Comparison of ENCODE assay signal across 13 mouse cellular contexts in the genomic region with DNA sequence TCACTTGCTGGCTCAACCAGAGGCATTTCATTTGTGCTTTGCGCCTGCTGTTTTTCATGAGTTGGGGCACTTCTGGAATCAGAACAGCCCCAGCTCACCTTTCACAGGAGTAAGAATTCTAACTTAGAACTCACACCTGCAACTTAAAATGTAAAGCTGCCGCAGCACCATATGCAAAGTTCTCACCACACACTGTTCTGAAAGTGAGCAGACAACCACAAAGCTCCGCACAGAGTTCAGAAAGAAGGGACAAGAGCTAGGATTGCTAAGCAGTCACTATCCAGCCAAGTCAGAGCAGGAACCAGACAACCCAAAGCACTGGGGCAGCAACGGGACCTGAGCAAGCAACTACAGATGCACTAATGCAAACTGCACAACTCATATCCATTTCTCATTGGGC. TPM values are rescaled to one million over a fixed set of nuclear protein-coding genes. Genes with fewer than 3 reads are reported as not detected.
DNase-seq lines count a peak whose midpoint lies in the region; ATAC-seq lines count a peak whose summit lies in the region.
"Had no signal": no experiment of that assay in that cellular context is flagged by ENCODE, and none has a peak within 500 bp of the region (broad histone marks: within the 10 kb centered on the region; RNA-seq: fewer than 3 reads in every experiment).

No protein-coding gene starts in this region.

- peaks cover 35% of the 10 kb centered on the region for H3K36me3 ChIP-seq in embryonic facial prominence, embryonic 12.5 days
- peaks cover 90% of the 10 kb centered on the region for H3K36me3 ChIP-seq in embryonic facial prominence, embryonic 10.5 days (replicated peaks)
- no peaks in the 10 kb centered on the region for H3K36me3 ChIP-seq in hindbrain, embryonic 15.5 days
- 0 out of 2 replicates have a peak, but pooled peaks cover 14% of the 10 kb centered on the region for H3K36me3 ChIP-seq in hindbrain, embryonic 11.5 days (ENCODE audit: control insufficient read depth, insufficient read depth, low read length)
- H3K36me3 ChIP-seq in lung, embryonic 15.5 days: peaks cover 17% of the 10 kb centered on the region; the same call in 1 of the 2 replicates
- H3K36me3 ChIP-seq in limb, embryonic 15.5 days: peaks cover 16% of the 10 kb centered on the region

- H3K4me2 ChIP-seq in embryonic facial prominence, embryonic 12.5 days (replicated peaks): 0 out of 2 replicates have a peak overlapping the region, but pooled peaks have one; percentile 13
- 0 out of 2 replicates have a peak overlapping the region, but pooled peaks have one; percentile 13 for H3K4me2 ChIP-seq in hindbrain, embryonic 15.5 days
- H3K4me2 ChIP-seq in hindbrain, embryonic 11.5 days (replicated peaks; ENCODE audit: low read depth, low read length): no peak overlapping the region
- H3K4me2 ChIP-seq in lung, embryonic 15.5 days: 0 out of 2 replicates have a peak overlapping the region, but pooled peaks have one; percentile 8
- no peak overlapping the region for H3K4me2 ChIP-seq in limb, embryonic 15.5 days
- H3K4me2 ChIP-seq: liver, embryonic 13.5 days had no signal

- no peak for ATAC-seq in embryonic facial prominence, embryonic 12.5 days (ENCODE audit: insufficient number of reproducible peaks, insufficient read depth, low FRiP score, low TSS enrichment)
- ATAC-seq in hindbrain, embryonic 15.5 days (ENCODE audit: low FRiP score, low read depth): no peak
- no peak for ATAC-seq in hindbrain, embryonic 11.5 days (ENCODE audit: low FRiP score)
- ATAC-seq in lung, embryonic 15.5 days (ENCODE audit: borderline replicate concordance, extremely low read depth, low FRiP score, low TSS enrichment): no peak
- no peak for ATAC-seq in limb, embryonic 15.5 days (ENCODE audit: insufficient number of reproducible peaks, low FRiP score, low TSS enrichment, low read depth)

- H3K4me1 ChIP-seq in embryonic facial prominence, embryonic 12.5 days: peaks cover 47% of the 10 kb centered on the region
- peaks cover 37% of the 10 kb centered on the region for H3K4me1 ChIP-seq in embryonic facial prominence, embryonic 10.5 days
- peaks cover 80% of the 10 kb centered on the region for H3K4me1 ChIP-seq in hindbrain, embryonic 15.5 days (replicated peaks)
- peaks cover 8% of the 10 kb centered on the region for H3K4me1 ChIP-seq in hindbrain, embryonic 11.5 days (replicated peaks; ENCODE audit: control insufficient read depth, insufficient read depth, low read length)
- H3K4me1 ChIP-seq in lung, embryonic 15.5 days: peaks cover 67% of the 10 kb centered on the region
- H3K4me1 ChIP-seq in limb, embryonic 15.5 days: peaks cover 24% of the 10 kb centered on the region

- no peak overlapping the region for H3K4me3 ChIP-seq in embryonic facial prominence, embryonic 12.5 days
- H3K4me3 ChIP-seq in embryonic facial prominence, embryonic 10.5 days: no peak overlapping the region
- H3K4me3 ChIP-seq in hindbrain, embryonic 15.5 days: no peak overlapping the region
- no peak overlapping the region for H3K4me3 ChIP-seq in hindbrain, embryonic 11.5 days (ENCODE audit: low read depth, low read length)
- no peak overlapping the region for H3K4me3 ChIP-seq in lung, embryonic 15.5 days
- no peak overlapping the region for H3K4me3 ChIP-seq in limb, embryonic 15.5 days
- H3K4me3 ChIP-seq: liver, embryonic 13.5 days; megakaryocyte, embryonic 14.5 days had no signal

- DNase-seq in embryonic facial prominence, embryonic 10.5 days (ENCODE audit: low spot score): no peak
- no peak for DNase-seq in hindbrain, embryonic 11.5 days (ENCODE audit: low spot score)
- no peak for DNase-seq in lung, postnatal 4 days
- DNase-seq in layer of hippocampus, postnatal 36 days: no peak
- DNase-seq: adrenal gland, postnatal 25 days; cerebellum, postnatal 25 days; kidney, postnatal 14 days; liver, embryonic 13.5 days had no signal

- H3K27me3 ChIP-seq in embryonic facial prominence, embryonic 12.5 days: no peaks in the 10 kb centered on the region
- H3K27me3 ChIP-seq in embryonic facial prominence, embryonic 10.5 days (replicated peaks; ENCODE audit: low read depth, poor library complexity, severe bottlenecking): no peaks in the 10 kb centered on the region
- H3K27me3 ChIP-seq in hindbrain, embryonic 15.5 days: no peaks in the 10 kb centered on the region
- H3K27me3 ChIP-seq in hindbrain, embryonic 11.5 days (ENCODE audit: control insufficient read depth, insufficient read depth, low read length): no peaks in the 10 kb centered on the region
- H3K27me3 ChIP-seq in lung, embryonic 15.5 days: no peaks in the 10 kb centered on the region
- H3K27me3 ChIP-seq in limb, embryonic 15.5 days: no peaks in the 10 kb centered on the region
- H3K27me3 ChIP-seq: liver, embryonic 13.5 days; megakaryocyte, embryonic 14.5 days had no signal

- 88% methylated on average over 4 of the region's 4 CpGs for WGBS in embryonic facial prominence, embryonic 12.5 days
- WGBS in embryonic facial prominence, embryonic 10.5 days: 94% methylated on average over 4 of the region's 4 CpGs
- 90% methylated on average over 4 of the region's 4 CpGs for WGBS in hindbrain, embryonic 15.5 days
- 88% methylated on average over 4 of the region's 4 CpGs for WGBS in hindbrain, embryonic 11.5 days
- 84% methylated on average over 4 of the region's 4 CpGs for WGBS in lung, embryonic 15.5 days
- 64% methylated on average over 4 of the region's 4 CpGs for WGBS in limb, embryonic 15.5 days

- H3K27ac ChIP-seq in embryonic facial prominence, embryonic 12.5 days: no peak overlapping the region
- H3K27ac ChIP-seq in embryonic facial prominence, embryonic 10.5 days (replicated peaks): no peak overlapping the region
- no peak overlapping the region for H3K27ac ChIP-seq in hindbrain, embryonic 15.5 days (replicated peaks)
- H3K27ac ChIP-seq in hindbrain, embryonic 11.5 days (ENCODE audit: low read depth, low read length): no peak overlapping the region
- H3K27ac ChIP-seq in lung, embryonic 15.5 days: no peak overlapping the region
- H3K27ac ChIP-seq in limb, embryonic 15.5 days: peak overlapping the region; percentile 22; the same call in 1 of the 2 replicates
- H3K27ac ChIP-seq: liver, embryonic 13.5 days had no signal

- 0 out of 2 replicates have a peak overlapping the region, but pooled peaks have one; percentile 9 for H3K9ac ChIP-seq in embryonic facial prominence, embryonic 12.5 days
- no peak overlapping the region for H3K9ac ChIP-seq in hindbrain, embryonic 15.5 days
- no peak overlapping the region for H3K9ac ChIP-seq in hindbrain, embryonic 11.5 days (ENCODE audit: low read depth, low read length)
- no peak overlapping the region for H3K9ac ChIP-seq in lung, embryonic 15.5 days
- H3K9ac ChIP-seq in limb, embryonic 15.5 days: no peak overlapping the region
- H3K9ac ChIP-seq: liver, embryonic 13.5 days had no signal

- no peaks in the 10 kb centered on the region for H3K9me3 ChIP-seq in embryonic facial prominence, embryonic 12.5 days
- H3K9me3 ChIP-seq in embryonic facial prominence, embryonic 10.5 days: no peaks in the 10 kb centered on the region
- no peaks in the 10 kb centered on the region for H3K9me3 ChIP-seq in hindbrain, embryonic 15.5 days
- no peaks in the 10 kb centered on the region for H3K9me3 ChIP-seq in hindbrain, embryonic 11.5 days (ENCODE audit: control insufficient read depth, low read length)
- H3K9me3 ChIP-seq in lung, embryonic 15.5 days: no peaks in the 10 kb centered on the region
- no peaks in the 10 kb centered on the region for H3K9me3 ChIP-seq in limb, embryonic 15.5 days
- H3K9me3 ChIP-seq: liver, embryonic 13.5 days; megakaryocyte, embryonic 14.5 days had no signal

RNA-seq across cellular contexts. Expression of a gene that starts 7.4 kb away (rescaled TPM):
- 10.9 and 20.4 TPM in 2 replicates for polyA plus RNA-seq in embryonic facial prominence, embryonic 12.5 days (2016; fragmentation: Nextera tagmentation; extraction: Ambion mirVana)
- 3.4 and 3.5 TPM in 2 replicates for polyA plus RNA-seq in embryonic facial prominence, embryonic 10.5 days (2016; fragmentation: Nextera tagmentation; extraction: Ambion mirVana)
- polyA plus RNA-seq in hindbrain, embryonic 15.5 days (2015; fragmentation: Nextera tagmentation; extraction: Ambion mirVana): 14.7 and 15.3 TPM in 2 replicates
- polyA plus RNA-seq in hindbrain, embryonic 11.5 days (2014; fragmentation: Nextera tagmentation; extraction: Ambion mirVana): 2.8 and 8.5 TPM in 2 replicates
- polyA plus RNA-seq in lung, embryonic 15.5 days (2015; fragmentation: Nextera tagmentation; extraction: Ambion mirVana): 9.3 and 10.0 TPM in 2 replicates
- 3.1 and 3.6 TPM in 2 replicates for polyA plus RNA-seq in limb, embryonic 15.5 days (2015; fragmentation: Nextera tagmentation; extraction: Ambion mirVana)
- 10 to 100 TPM; 84.3 to 90.6 TPM for total RNA-seq in layer of hippocampus, postnatal 36 days (2021)

RNA-seq across cellular contexts. Expression of a gene that starts 30.7 kb away (rescaled TPM):
- 23.1 and 26.5 TPM in 2 replicates for polyA plus RNA-seq in embryonic facial prominence, embryonic 12.5 days (2016; fragmentation: Nextera tagmentation; extraction: Ambion mirVana)
- polyA plus RNA-seq in embryonic facial prominence, embryonic 10.5 days (2016; fragmentation: Nextera tagmentation; extraction: Ambion mirVana): 17.9 and 20.7 TPM in 2 replicates
- 18.2 and 22.2 TPM in 2 replicates for polyA plus RNA-seq in hindbrain, embryonic 15.5 days (2015; fragmentation: Nextera tagmentation; extraction: Ambion mirVana)
- polyA plus RNA-seq in hindbrain, embryonic 11.5 days (2014; fragmentation: Nextera tagmentation; extraction: Ambion mirVana): 24.0 and 31.3 TPM in 2 replicates
- polyA plus RNA-seq in lung, embryonic 15.5 days (2015; fragmentation: Nextera tagmentation; extraction: Ambion mirVana): 16.7 and 19.5 TPM in 2 replicates
- polyA plus RNA-seq in limb, embryonic 15.5 days (2015; fragmentation: Nextera tagmentation; extraction: Ambion mirVana): 13.4 and 17.7 TPM in 2 replicates
- 10 to 100 TPM; 30.1 to 34.0 TPM for total RNA-seq in layer of hippocampus, postnatal 36 days (2021)

RNA-seq across cellular contexts. Expression of a gene that starts 30.9 kb away (rescaled TPM):
- 87.3 and 93.1 TPM in 2 replicates for polyA plus RNA-seq in embryonic facial prominence, embryonic 12.5 days (2016; fragmentation: Nextera tagmentation; extraction: Ambion mirVana)
- polyA plus RNA-seq in embryonic facial prominence, embryonic 10.5 days (2016; fragmentation: Nextera tagmentation; extraction: Ambion mirVana): 71.5 and 72.5 TPM in 2 replicates
- 54.6 and 62.1 TPM in 2 replicates for polyA plus RNA-seq in hindbrain, embryonic 15.5 days (2015; fragmentation: Nextera tagmentation; extraction: Ambion mirVana)
- polyA plus RNA-seq in hindbrain, embryonic 11.5 days (2014; fragmentation: Nextera tagmentation; extraction: Ambion mirVana): 60.4 and 65.1 TPM in 2 replicates
- polyA plus RNA-seq in lung, embryonic 15.5 days (2015; fragmentation: Nextera tagmentation; extraction: Ambion mirVana): 91.7 and 91.9 TPM in 2 replicates
- 90.4 and 92.1 TPM in 2 replicates for polyA plus RNA-seq in limb, embryonic 15.5 days (2015; fragmentation: Nextera tagmentation; extraction: Ambion mirVana)
- 10 to 100 TPM; 79.7 to 84.2 TPM for total RNA-seq in layer of hippocampus, postnatal 36 days (2021)

RNA-seq across cellular contexts. Expression of a gene that starts 30.9 kb away (rescaled TPM):
- polyA plus RNA-seq in embryonic facial prominence, embryonic 12.5 days (2016; fragmentation: Nextera tagmentation; extraction: Ambion mirVana): 12.7 and 13.5 TPM in 2 replicates
- 6.4 and 6.6 TPM in 2 replicates for polyA plus RNA-seq in embryonic facial prominence, embryonic 10.5 days (2016; fragmentation: Nextera tagmentation; extraction: Ambion mirVana)
- polyA plus RNA-seq in hindbrain, embryonic 15.5 days (2015; fragmentation: Nextera tagmentation; extraction: Ambion mirVana): 8.5 and 10.2 TPM in 2 replicates
- 8.5 and 8.8 TPM in 2 replicates for polyA plus RNA-seq in hindbrain, embryonic 11.5 days (2014; fragmentation: Nextera tagmentation; extraction: Ambion mirVana)
- 6.8 and 7.8 TPM in 2 replicates for polyA plus RNA-seq in lung, embryonic 15.5 days (2015; fragmentation: Nextera tagmentation; extraction: Ambion mirVana)
- polyA plus RNA-seq in limb, embryonic 15.5 days (2015; fragmentation: Nextera tagmentation; extraction: Ambion mirVana): 5.5 and 6.8 TPM in 2 replicates
- 10 to 100 TPM; 16.3 to 17.8 TPM for total RNA-seq in layer of hippocampus, postnatal 36 days (2021)

Comparison
In these comparisons a context has a peak if more than half of its experiments do, and no peak if none do; other contexts are left out.
1. H3K4me2 ChIP-seq: peak in embryonic facial prominence, embryonic 12.5 days (single experiment), hindbrain, embryonic 15.5 days (single experiment) and lung, embryonic 15.5 days (single experiment); none in hindbrain, embryonic 11.5 days (single experiment) and limb, embryonic 15.5 days (single experiment).